In the genomic region with DNA sequence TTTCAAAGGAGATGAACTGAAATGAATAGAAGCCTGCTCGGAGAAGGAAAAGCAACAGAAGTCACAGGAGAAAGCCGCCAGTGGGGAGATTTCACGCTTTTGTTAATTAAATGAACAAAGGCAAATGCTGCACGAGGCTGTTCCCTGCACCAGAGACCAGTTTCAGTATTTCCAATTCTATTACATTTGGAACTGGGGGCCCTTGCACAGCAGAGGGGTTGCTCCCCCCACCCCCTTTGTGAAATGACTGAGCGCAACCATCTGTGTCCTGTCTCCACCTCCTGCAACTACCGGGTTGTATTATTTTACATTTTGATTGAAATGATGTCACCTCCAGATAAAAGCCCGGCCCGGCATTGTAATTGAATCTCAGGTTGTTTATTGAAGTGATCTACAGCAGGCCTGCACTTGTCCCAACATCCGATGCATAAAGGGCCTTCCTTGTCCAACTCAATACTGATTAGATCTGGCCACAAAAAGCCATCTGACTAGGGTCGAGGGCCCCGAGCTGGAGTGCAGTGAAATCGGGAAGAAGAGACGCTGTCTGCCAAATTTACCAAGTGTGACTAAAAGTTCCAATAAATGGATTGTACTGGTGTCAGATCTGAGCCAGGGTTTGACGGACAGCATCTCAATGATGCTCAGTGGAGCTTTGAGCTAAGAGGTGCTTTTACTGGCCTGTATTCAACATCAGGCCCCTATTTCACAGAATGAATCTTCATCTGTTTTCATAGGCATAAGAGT, we compare ENCODE assay signal across 15 mouse cellular contexts.
DNase-seq lines count a peak whose midpoint lies in the region; ATAC-seq lines count a peak whose summit lies in the region.
"Had no signal": no experiment of that assay in that cellular context is flagged by ENCODE, and none has a peak within 500 bp of the region (broad histone marks: within the 10 kb centered on the region; RNA-seq: fewer than 3 reads in every experiment).

No protein-coding gene starts in this region.

- H3K4me2 ChIP-seq in forebrain, embryonic 13.5 days = no peak overlapping the region
- H3K4me2 ChIP-seq in neural tube, embryonic 15.5 days = no peak overlapping the region
- H3K4me2 ChIP-seq: embryonic facial prominence, embryonic 13.5 days had no signal

- WGBS in forebrain, embryonic 13.5 days = 30% methylated on average over 14 of the region's 14 CpGs
- WGBS in forebrain, embryonic 10.5 days = 72% methylated on average over 14 of the region's 14 CpGs
- WGBS in midbrain, embryonic 10.5 days = 52% methylated on average over 14 of the region's 14 CpGs
- WGBS in neural tube, embryonic 15.5 days = 21% methylated on average over 14 of the region's 14 CpGs

- peaks cover 12% of the 10 kb centered on the region; the same call in 1 of the 2 replicates for H3K27me3 ChIP-seq in forebrain, embryonic 13.5 days
- no peaks in the 10 kb centered on the region for H3K27me3 ChIP-seq in forebrain, embryonic 10.5 days (ENCODE audit: poor library complexity, severe bottlenecking)
- H3K27me3 ChIP-seq in midbrain, embryonic 10.5 days (ENCODE audit: low read depth, poor library complexity, severe bottlenecking) = peaks cover 57% of the 10 kb centered on the region
- H3K27me3 ChIP-seq in neural tube, embryonic 15.5 days (replicated peaks) = peaks cover 19% of the 10 kb centered on the region; the same call in 1 of the 2 replicates
- H3K27me3 ChIP-seq: embryonic facial prominence, embryonic 13.5 days had no signal

- no peak overlapping the region for H3K4me3 ChIP-seq in forebrain, embryonic 13.5 days
- H3K4me3 ChIP-seq in forebrain, embryonic 10.5 days = no peak overlapping the region
- no peak overlapping the region for H3K4me3 ChIP-seq in midbrain, embryonic 10.5 days
- H3K4me3 ChIP-seq in neural tube, embryonic 15.5 days (replicated peaks) = no peak overlapping the region
- H3K4me3 ChIP-seq: embryonic facial prominence, embryonic 13.5 days; layer of hippocampus, adult 2 months had no signal

- H3K9ac ChIP-seq in forebrain, embryonic 13.5 days = no peak overlapping the region
- H3K9ac ChIP-seq in neural tube, embryonic 15.5 days (replicated peaks) = peak overlapping the region; percentile 10; the same call in 1 of the 2 replicates
- H3K9ac ChIP-seq: embryonic facial prominence, embryonic 13.5 days; liver, embryonic 14.5 days had no signal

- H3K4me1 ChIP-seq in forebrain, embryonic 13.5 days = peaks cover 12% of the 10 kb centered on the region
- H3K4me1 ChIP-seq in forebrain, embryonic 10.5 days = peaks cover 10% of the 10 kb centered on the region
- peaks cover 17% of the 10 kb centered on the region for H3K4me1 ChIP-seq in midbrain, embryonic 10.5 days
- peaks cover 8% of the 10 kb centered on the region; the same call in 1 of the 2 replicates for H3K4me1 ChIP-seq in neural tube, embryonic 15.5 days
- H3K4me1 ChIP-seq: embryonic facial prominence, embryonic 13.5 days had no signal

- H3K27ac ChIP-seq in forebrain, embryonic 13.5 days = no peak overlapping the region
- H3K27ac ChIP-seq in forebrain, embryonic 10.5 days = no peak overlapping the region
- H3K27ac ChIP-seq in midbrain, embryonic 10.5 days (replicated peaks) = peak overlapping the region; percentile 43
- H3K27ac ChIP-seq in neural tube, embryonic 15.5 days (replicated peaks) = no peak overlapping the region
- H3K27ac ChIP-seq: embryonic facial prominence, embryonic 13.5 days; layer of hippocampus, adult 2 months; liver, embryonic 14.5 days had no signal

- DNase-seq in forebrain, embryonic 10.5 days (ENCODE audit: extremely low spot score, low spot score) = no peak
- peak; percentile 26 for DNase-seq in urinary bladder, postnatal 14 days (ENCODE audit: low spot score)
- no peak for DNase-seq in urinary bladder, postnatal 4 days (ENCODE audit: low spot score in 2 of 2)
- peak; percentile 49 for DNase-seq in midbrain, embryonic 10.5 days (ENCODE audit: low spot score)
- DNase-seq in kidney, postnatal 10 days = no peak
- no peak for DNase-seq in spleen, postnatal 36 days (ENCODE audit: low spot score in 2 of 2)
- DNase-seq: cerebellum, adult 9-10 months; gastrocnemius, postnatal 36 days; kidney, adult 11 months; lung, postnatal 36 days had no signal

- peak; percentile 81 for ATAC-seq in forebrain, embryonic 13.5 days
- ATAC-seq in neural tube, embryonic 15.5 days (ENCODE audit: low FRiP score) = no peak; the same call in 1 of the 2 replicates

- no peaks in the 10 kb centered on the region for H3K9me3 ChIP-seq in forebrain, embryonic 13.5 days (replicated peaks)
- H3K9me3 ChIP-seq in forebrain, embryonic 10.5 days = no peaks in the 10 kb centered on the region
- no peaks in the 10 kb centered on the region for H3K9me3 ChIP-seq in midbrain, embryonic 10.5 days (replicated peaks)
- no peaks in the 10 kb centered on the region for H3K9me3 ChIP-seq in neural tube, embryonic 15.5 days (replicated peaks)
- H3K9me3 ChIP-seq: embryonic facial prominence, embryonic 13.5 days had no signal

- no peaks in the 10 kb centered on the region for H3K36me3 ChIP-seq in forebrain, embryonic 13.5 days (ENCODE audit: poor library complexity, severe bottlenecking)
- no peaks in the 10 kb centered on the region for H3K36me3 ChIP-seq in forebrain, embryonic 10.5 days (replicated peaks)
- no peaks in the 10 kb centered on the region for H3K36me3 ChIP-seq in midbrain, embryonic 10.5 days
- H3K36me3 ChIP-seq in neural tube, embryonic 15.5 days = no peaks in the 10 kb centered on the region
- H3K36me3 ChIP-seq: embryonic facial prominence, embryonic 13.5 days had no signal

Comparison
In these comparisons a context has a peak if more than half of its experiments do, and no peak if none do; other contexts are left out.
1. DNase-seq: peak in urinary bladder, postnatal 14 days (single experiment) and midbrain, embryonic 10.5 days (single experiment); none in forebrain, embryonic 10.5 days (single experiment), urinary bladder, postnatal 4 days (0 of 2), kidney, postnatal 10 days (single experiment) and spleen, postnatal 36 days (0 of 2).